Comparison of ENCODE assay signal across 8 mouse cellular contexts in the genomic region with DNA sequence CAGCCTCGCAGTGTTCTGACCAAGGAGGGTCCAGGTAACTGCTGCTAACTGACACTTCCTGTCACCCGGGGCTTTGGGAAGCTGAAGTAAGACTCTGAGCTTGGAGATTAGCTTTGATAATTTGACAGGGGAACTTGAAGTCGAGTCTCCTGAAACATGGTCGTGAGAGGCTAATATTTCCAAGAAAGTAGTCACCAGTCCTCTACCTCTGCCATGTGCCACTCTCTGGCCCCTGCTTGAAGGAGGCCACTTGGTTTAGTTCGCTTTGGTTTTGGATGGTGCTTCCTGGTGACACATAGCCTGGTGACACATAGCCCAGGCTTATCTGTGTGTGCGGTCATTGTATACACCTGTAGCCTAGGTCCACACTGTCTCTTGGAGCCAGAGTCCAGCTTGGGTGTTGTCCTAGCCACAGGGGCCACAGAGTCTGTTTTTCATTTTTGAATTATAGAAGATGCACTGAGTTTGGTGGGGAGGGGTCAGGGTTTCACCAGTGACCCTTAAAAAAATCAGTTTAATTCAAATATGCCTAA. TPM values are rescaled to one million over a fixed set of nuclear protein-coding genes. Genes with fewer than 3 reads are reported as not detected.
DNase-seq lines count a peak whose midpoint lies in the region; ATAC-seq and TF ChIP-seq lines count a peak whose summit lies in the region.

A gene (plus strand): TSS at position 51 of the 533 bp plus-strand sequence.

- H3K4me2 ChIP-seq in liver, embryonic 11.5 days = no peak within 1 kb of the TSS
- H3K4me2 ChIP-seq in liver, embryonic 12.5 days = no peak within 1 kb of the TSS

- no peak for ATAC-seq in liver, embryonic 11.5 days (replicated peaks; ENCODE audit: low FRiP score)
- ATAC-seq in liver, embryonic 12.5 days = no peak

- H3K9ac ChIP-seq in liver, embryonic 11.5 days (ENCODE audit: low read depth, low read length) = no peak within 1 kb of the TSS
- no peak within 1 kb of the TSS for H3K9ac ChIP-seq in liver, embryonic 12.5 days

- H3K36me3 ChIP-seq in liver, embryonic 11.5 days (ENCODE audit: control insufficient read depth, insufficient read depth, low read length) = no peaks in the 10 kb centered on the region
- no peaks in the 10 kb centered on the region for H3K36me3 ChIP-seq in liver, embryonic 12.5 days
- H3K36me3 ChIP-seq in limb, embryonic 10.5 days = no peaks in the 10 kb centered on the region

- H3K27me3 ChIP-seq in liver, embryonic 11.5 days (replicated peaks; ENCODE audit: control insufficient read depth, insufficient read depth, low read length) = no peaks in the 10 kb centered on the region
- H3K27me3 ChIP-seq in liver, embryonic 12.5 days (replicated peaks) = no peaks in the 10 kb centered on the region
- no peaks in the 10 kb centered on the region for H3K27me3 ChIP-seq in limb, embryonic 10.5 days (ENCODE audit: low read depth, poor library complexity, severe bottlenecking)

- no peaks in the 10 kb centered on the region for H3K9me3 ChIP-seq in liver, embryonic 11.5 days (ENCODE audit: control insufficient read depth, low read length)
- no peaks in the 10 kb centered on the region for H3K9me3 ChIP-seq in liver, embryonic 12.5 days (replicated peaks)
- no peaks in the 10 kb centered on the region for H3K9me3 ChIP-seq in limb, embryonic 10.5 days (replicated peaks)

- no peak for TF ChIP-seq CTCF in cortical plate, adult 2 months (IDR thresholded peaks at IDR 0.05; ENCODE audit: extremely low read depth, insufficient read depth, low read length)

- H3K4me3 ChIP-seq in liver, embryonic 11.5 days (ENCODE audit: low read depth, low read length) = no peak within 1 kb of the TSS
- no peak within 1 kb of the TSS for H3K4me3 ChIP-seq in liver, embryonic 12.5 days
- no peak within 1 kb of the TSS for H3K4me3 ChIP-seq in cortical plate, adult 2 months (ENCODE audit: insufficient read depth, low read length)
- H3K4me3 ChIP-seq in limb, embryonic 10.5 days = no peak within 1 kb of the TSS

- no peak within 1 kb of the TSS for H3K27ac ChIP-seq in liver, embryonic 11.5 days (ENCODE audit: low read depth, low read length)
- no peak within 1 kb of the TSS for H3K27ac ChIP-seq in liver, embryonic 12.5 days
- no peak within 1 kb of the TSS for H3K27ac ChIP-seq in cortical plate, adult 2 months (ENCODE audit: insufficient read depth, low read length)
- H3K27ac ChIP-seq in limb, embryonic 10.5 days = no peak within 1 kb of the TSS

- H3K4me1 ChIP-seq in liver, embryonic 11.5 days (replicated peaks; ENCODE audit: control insufficient read depth, insufficient read depth, low read length) = no peaks in the 10 kb centered on the region
- H3K4me1 ChIP-seq in liver, embryonic 12.5 days = no peaks in the 10 kb centered on the region
- peaks cover 3% of the 10 kb centered on the region; the same call in 1 of the 2 replicates for H3K4me1 ChIP-seq in cortical plate, adult 2 months (ENCODE audit: control insufficient read depth, insufficient read depth, low read length)
- H3K4me1 ChIP-seq in limb, embryonic 10.5 days = 0 out of 2 replicates have a peak, but pooled peaks cover 8% of the 10 kb centered on the region

- DNase-seq in liver, embryonic 11.5 days (ENCODE audit: low spot score) = no peak
- DNase-seq in heart, postnatal 14 days = no peak
- no peak for DNase-seq in limb, embryonic 10.5 days (ENCODE audit: low spot score)
- no peak for DNase-seq in ovary, postnatal 36 days (ENCODE audit: low spot score)
- DNase-seq in cerebellum, postnatal 25 days = no peak
- no peak for DNase-seq in right cerebral cortex, adult 2 months (ENCODE audit: low spot score in 2 of 2)

- TF ChIP-seq POLR2A in cortical plate, adult 2 months (IDR thresholded peaks at IDR 0.05; ENCODE audit: extremely low read depth, insufficient read depth, low read length) = no peak

- intact Hi-C loops in heart, postnatal 14 days (cut with DNase I) = no loop called here

- 38% methylated on average over 6 of the region's 6 CpGs for WGBS in liver, embryonic 11.5 days
- WGBS in liver, embryonic 12.5 days (ENCODE audit: insufficient replicate concordance) = 27% methylated on average over 6 of the region's 6 CpGs
- WGBS in limb, embryonic 10.5 days = 66% methylated on average over 6 of the region's 6 CpGs

RNA-seq across cellular contexts. Expression of the gene that starts here (rescaled TPM):
- polyA plus RNA-seq in liver, embryonic 11.5 days (2014; fragmentation: Nextera tagmentation; extraction: Ambion mirVana) = 9.7 and 12.3 TPM in 2 replicates
- 8.1 and 9.0 TPM in 2 replicates for polyA plus RNA-seq in liver, embryonic 12.5 days (2016; fragmentation: Nextera tagmentation; extraction: Ambion mirVana)
- polyA plus RNA-seq in cortical plate, adult 2 months (2012; rRNA removed) = 35.7 and 40.2 TPM in 2 replicates
- 10 to 100 TPM; 38.9 to 42.2 TPM for total RNA-seq in heart, postnatal 14 days (2021)
- 24.9 and 38.2 TPM in 2 replicates for polyA plus RNA-seq in limb, embryonic 10.5 days (2016; fragmentation: Nextera tagmentation; extraction: Ambion mirVana)
